Mouse (Mus musculus) CH12.LX (cell line): ENCODE measurements at regions not wholly inside any gene's neighbourhood (a gene's known extent, or its start where the extent isn't known, plus 50 kb on each side); places are given as distances from the start of the nearest gene placed in this dataset.

Experiments
- DNase-seq: peaks from one replicate; pipeline ENCODE4 v3.0.0-alpha.2; 2013; ENCODE audit errors: extremely low read depth
- H3K27ac ChIP-seq: 2 replicates; pipeline ENCODE4 v1.5.1; 2012; ENCODE audit warnings: low read depth, mild to moderate bottlenecking, control low read depth, moderate library complexity; ENCODE audit not compliant: insufficient read depth
- H3K27me3 ChIP-seq: replicated peaks from 2 replicates; pipeline ENCODE3; 2012; ENCODE audit warnings: inconsistent platforms
- H3K36me3 ChIP-seq, 2 experiments: replicated peaks in 1 of 2; 2 replicates each; pipeline versions ENCODE3 to v1.6.1; 2012; ENCODE audit warnings: inconsistent platforms in 1 of 2, low read length in 1 of 2, mild to moderate bottlenecking in 1 of 2, mixed read lengths in 1 of 2, moderate library complexity in 1 of 2; ENCODE audit not compliant: control insufficient read depth in 1 of 2, insufficient read depth in 1 of 2
- H3K4me1 ChIP-seq, 2 experiments: 2 replicates each; pipeline ENCODE4 v1.6.1; 2012; ENCODE audit warnings: inconsistent platforms in 1 of 2, moderate library complexity in 1 of 2; ENCODE audit not compliant: insufficient read depth in 2 of 2, control insufficient read depth in 1 of 2
- H3K4me2 ChIP-seq: 2 replicates; pipeline ENCODE4 v1.6.1; 2012; ENCODE audit warnings: low read depth, mild to moderate bottlenecking, control low read depth; ENCODE audit not compliant: poor library complexity, insufficient read depth, severe bottlenecking
- H3K4me3 ChIP-seq, 3 experiments: fragments of 150-350 bp in 1 of 3; sonication (generic) in 1 of 3; replicated peaks in 1 of 3; 2 replicates each; pipeline versions ENCODE3 to v1.5.1; 2011 to 2012; ENCODE audit warnings: low read depth in 2 of 3, low read length in 2 of 3, mild to moderate bottlenecking in 2 of 3, moderate library complexity in 2 of 3, control low read depth in 1 of 3, improper control_type of control experiment in 1 of 3, inconsistent platforms in 1 of 3, mixed read lengths in 1 of 3; ENCODE audit not compliant: poor library complexity in 1 of 3
- H3K79me2 ChIP-seq: replicated peaks from 2 replicates; pipeline ENCODE4 v1.6.1; 2012; ENCODE audit warnings: mild to moderate bottlenecking, moderate library complexity; ENCODE audit not compliant: control insufficient read depth, poor library complexity, insufficient read depth, severe bottlenecking; ENCODE audit errors: extremely low read depth
- H3K9ac ChIP-seq: 2 replicates; pipeline ENCODE4 v1.6.1; 2012; ENCODE audit warnings: low read depth, mild to moderate bottlenecking, control low read depth, moderate library complexity; ENCODE audit not compliant: insufficient read depth
- H3K9me3 ChIP-seq: replicated peaks from 2 replicates; pipeline ENCODE3; 2012; ENCODE audit warnings: low read length, inconsistent platforms, mixed read lengths
- BHLHE40 ChIP-seq: IDR thresholded peaks from 2 replicates; pipeline ENCODE4 v1.6.1; 2011; ENCODE audit warnings: mild to moderate bottlenecking, low read depth, low read length, improper control_type of control experiment
- CTCF ChIP-seq, 2 experiments: IDR thresholded peaks in 1 of 2; conservative IDR thresholded peaks in 1 of 2; 2 replicates each; pipeline ENCODE4 v1.5.1; 2011 to 2012; ENCODE audit warnings: low read depth in 2 of 2, low read length in 2 of 2, improper control_type of control experiment in 1 of 2, inconsistent platforms in 1 of 2, mild to moderate bottlenecking in 1 of 2, moderate library complexity in 1 of 2
- E2F4 ChIP-seq: IDR thresholded peaks from 2 replicates; pipeline ENCODE4 v1.6.1; 2011; ENCODE audit warnings: low read depth, low read length, improper control_type of control experiment; ENCODE audit not compliant: insufficient replicate concordance
- ELF1 ChIP-seq: IDR thresholded peaks from 2 replicates; pipeline ENCODE4 v1.6.1; 2014; ENCODE audit warnings: low read depth, mild to moderate bottlenecking, inconsistent platforms, low read length, improper control_type of control experiment
- HCFC1 ChIP-seq: IDR thresholded peaks from 2 replicates; pipeline ENCODE4 v1.6.1; 2012; ENCODE audit warnings: low read depth, mild to moderate bottlenecking, inconsistent platforms, low read length, improper control_type of control experiment
- JUN ChIP-seq: IDR thresholded peaks from 2 replicates; pipeline ENCODE4 v1.6.1; 2011; ENCODE audit warnings: low read depth, mild to moderate bottlenecking, low read length, improper control_type of control experiment, moderate library complexity; ENCODE audit not compliant: insufficient read depth
- JUND ChIP-seq: conservative IDR thresholded peaks from 2 replicates; pipeline ENCODE4 v1.6.1; 2011; ENCODE audit warnings: low read depth, low read length, improper control_type of control experiment
- KAT2A ChIP-seq: IDR thresholded peaks from 2 replicates; pipeline ENCODE4 v1.6.1; 2012; ENCODE audit warnings: low read length, improper control_type of control experiment, inconsistent platforms; ENCODE audit not compliant: insufficient replicate concordance
- MEF2A ChIP-seq: IDR thresholded peaks from 2 replicates; pipeline ENCODE4 v1.6.1; 2014; ENCODE audit warnings: low read depth, mild to moderate bottlenecking, inconsistent platforms, low read length, improper control_type of control experiment, borderline replicate concordance
- MYC ChIP-seq: IDR thresholded peaks from 2 replicates; pipeline ENCODE4 v1.6.1; 2011; ENCODE audit warnings: low read depth, mild to moderate bottlenecking, improper control_type of control experiment, low read length
- NELFE ChIP-seq: IDR thresholded peaks from 2 replicates; pipeline ENCODE4 v1.6.1; 2011; ENCODE audit warnings: low read depth, low read length, improper control_type of control experiment
- POLR2A ChIP-seq: IDR thresholded peaks from 2 replicates; pipeline ENCODE4 v1.6.1; 2011; ENCODE audit warnings: low read depth, mild to moderate bottlenecking, improper control_type of control experiment, low read length
- RAD21 ChIP-seq: IDR thresholded peaks from 2 replicates; pipeline ENCODE4 v1.6.1; 2011; ENCODE audit warnings: low read depth, mild to moderate bottlenecking, low read length, improper control_type of control experiment, moderate library complexity
- RCOR1 ChIP-seq: conservative IDR thresholded peaks from 2 replicates; pipeline ENCODE4 v1.6.1; 2012; ENCODE audit warnings: low read depth, mild to moderate bottlenecking, inconsistent platforms, low read length, improper control_type of control experiment
- TBP ChIP-seq: conservative IDR thresholded peaks from 2 replicates; pipeline ENCODE4 v1.6.1; 2011; ENCODE audit warnings: low read depth, low read length, improper control_type of control experiment
- TCF12 ChIP-seq: IDR thresholded peaks from 2 replicates; pipeline ENCODE4 v1.6.1; 2014; ENCODE audit warnings: low read depth, mild to moderate bottlenecking, inconsistent platforms, low read length, improper control_type of control experiment
- ZMIZ1 ChIP-seq: IDR thresholded peaks from 2 replicates; pipeline ENCODE4 v1.6.1; 2012; ENCODE audit warnings: low read depth, mild to moderate bottlenecking, inconsistent platforms, low read length, improper control_type of control experiment
- ZNF384 ChIP-seq: IDR thresholded peaks from 2 replicates; pipeline ENCODE4 v1.6.1; 2012; ENCODE audit warnings: low read depth, low read length, improper control_type of control experiment, inconsistent platforms
- dilution Hi-C: fragments of 300-500 bp; cut with MboI; formaldehyde crosslinking; loops from 2 replicates; pipeline ENCODE4 v1.14.3; 2020; ENCODE audit warnings: low sequenced_read_pairs; ENCODE audit not compliant: extremely low pct_unique_long_range_greater_than_20kb, extremely low pct_ligation_motif_present
- in situ Hi-C: fragments of 300-500 bp; cut with MboI; formaldehyde crosslinking; loops from 3 replicates; pipeline ENCODE4 v1.14.3; 2019; ENCODE audit warnings: low sequenced_read_pairs, low pct_ligation_motif_present, low pct_unique_long_range_greater_than_20kb, mixed read lengths

DNA sequence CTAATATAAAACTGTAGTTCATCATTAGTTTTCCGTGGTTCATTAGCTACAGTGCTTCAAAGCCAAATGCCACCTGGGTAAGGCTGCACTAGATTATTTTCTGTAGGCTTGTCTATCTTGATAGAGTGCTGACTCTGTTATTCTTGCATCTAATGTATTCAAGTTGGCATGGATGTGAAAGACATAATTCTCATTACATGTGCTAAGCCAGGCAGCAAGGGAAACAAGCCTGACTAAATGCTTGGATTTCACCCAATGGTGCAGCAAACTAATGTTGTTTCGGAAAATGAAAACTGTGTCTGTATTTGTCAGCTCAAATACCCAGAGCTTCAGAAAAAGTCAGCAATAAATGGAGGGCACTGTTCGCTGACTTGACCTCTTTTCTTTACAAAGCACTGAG is 114.3 kb downstream of the Nup35 start:
- in situ Hi-C loops: no loop called here
- H3K79me2 ChIP-seq: no peaks in the 10 kb centered on the region
- DNase-seq: no peak
- no peaks in the 10 kb centered on the region for H3K27me3 ChIP-seq
- no peak overlapping the region for H3K4me3 ChIP-seq
- H3K9ac ChIP-seq: no peak overlapping the region
- TF ChIP-seq JUND (no peak), RCOR1 (no peak), POLR2A (no peak), ELF1 (no peak), KAT2A (no peak), CTCF (conservative IDR thresholded peaks at IDR 0.05 in 1 of 2, IDR thresholded peaks at IDR 0.05 in 1 of 2; ENCODE audit: low read depth in 2 of 2, low read length in 2 of 2) (no peak), HCFC1 (no peak), MYC (no peak), ZNF384 (no peak), TCF12 (no peak), BHLHE40 (no peak), E2F4 (no peak), ZMIZ1 (no peak), NELFE (no peak)
- TF ChIP-seq, all 38 proteins: peak for 0
- H3K4me1 ChIP-seq: no peaks in the 10 kb centered on the region
- no peak overlapping the region for H3K4me2 ChIP-seq
- dilution Hi-C loops: no loop called here
- no peak overlapping the region for H3K27ac ChIP-seq
- H3K36me3 ChIP-seq: no peaks in the 10 kb centered on the region
- no peaks in the 10 kb centered on the region for H3K9me3 ChIP-seq

- no peak for DNase-seq
- Histone ChIP-seq H3K4me3 (no peak overlapping the region), H3K27me3 (no peaks in the 10 kb centered on the region), H3K9me3 (no peaks in the 10 kb centered on the region), H3K79me2 (no peaks in the 10 kb centered on the region), H3K27ac (no peak overlapping the region), H3K4me1 (no peaks in the 10 kb centered on the region), H3K9ac (no peak overlapping the region), H3K36me3 (no peaks in the 10 kb centered on the region), H3K4me2 (no peak overlapping the region)
- in situ Hi-C loops: no loop called here
- no peak for TF ChIP-seq TBP
- TF ChIP-seq JUN: no peak
- no peak for TF ChIP-seq RAD21
- TF ChIP-seq MEF2A: no peak
- TF ChIP-seq POLR2A: no peak
- TF ChIP-seq TCF12: no peak
- dilution Hi-C loops: no loop called here
Measured at GRCm38 (mm10) chr2:80746737-80747136, 129.7 kb downstream of the Nup35 start.
